Mouse (Mus musculus): Measurements from ENCODE around the gene Clybl. TPM values are rescaled to one million over a fixed set of nuclear protein-coding genes. Genes with fewer than 3 reads are reported as not detected.

Gene Clybl
- polyA plus RNA-seq, 1 experiment, result 66.7 TPM

- TF ChIP-seq CTCF (conservative IDR thresholded peaks at IDR 0.05; ENCODE audit: insufficient read depth, insufficient read length, low read depth, low read length), result no peak
- TF ChIP-seq POLR2A (IDR thresholded peaks at IDR 0.05; ENCODE audit: low read depth, low read length), result no peak
- Histone ChIP-seq H3K4me1 (ENCODE audit: control insufficient read depth, insufficient read depth, low read length) (no peaks in the 10 kb centered on the region), H3K27me3 (replicated peaks; ENCODE audit: control insufficient read depth, insufficient read depth, low read length) (no peaks in the 10 kb centered on the region), H3K4me3 (ENCODE audit: insufficient read depth, low read depth, low read length) (no peak overlapping the region), H3K36me3 (ENCODE audit: control insufficient read depth, insufficient read depth, low read length) (no peaks in the 10 kb centered on the region), H3K27ac (ENCODE audit: insufficient read depth, low read depth, low read length) (no peak overlapping the region)
- no peak for DNase-seq
- 92% methylated on average over 17 of the region's 17 CpGs for WGBS
These were observed 205.0 kb downstream of the Clybl start for GRCm38 (mm10) chr14:122386281-122387130.

DNA sequence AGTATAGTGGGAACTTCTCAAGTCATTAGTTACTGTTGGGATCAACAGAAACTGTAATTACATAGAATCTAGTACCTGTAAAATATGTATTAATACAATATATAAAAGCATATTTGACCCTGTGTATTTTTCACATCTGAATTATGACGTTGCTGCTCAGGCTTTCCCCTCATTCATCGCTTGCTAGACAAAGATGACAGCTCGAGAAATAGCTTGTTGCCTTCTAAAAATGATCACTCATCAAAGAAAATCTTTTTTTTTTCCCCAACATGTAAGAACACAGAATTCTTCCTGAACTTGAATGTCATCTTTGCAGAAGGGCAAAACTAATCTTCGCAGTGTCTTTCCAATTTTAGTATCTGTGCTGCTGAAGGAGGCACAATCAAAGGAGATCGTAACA, 206.3 kb downstream of the Clybl start:
- no peak for TF ChIP-seq POLR2A (IDR thresholded peaks at IDR 0.05; ENCODE audit: low read depth, low read length)
- TF ChIP-seq CTCF (conservative IDR thresholded peaks at IDR 0.05; ENCODE audit: insufficient read depth, insufficient read length, low read depth, low read length), result no peak
- DNase-seq, result no peak
- WGBS, result 91% methylated on average over 5 of the region's 5 CpGs
- Histone ChIP-seq H3K27me3 (replicated peaks; ENCODE audit: control insufficient read depth, insufficient read depth, low read length) (no peaks in the 10 kb centered on the region), H3K4me1 (ENCODE audit: control insufficient read depth, insufficient read depth, low read length) (no peaks in the 10 kb centered on the region), H3K27ac (ENCODE audit: insufficient read depth, low read depth, low read length) (no peak overlapping the region), H3K4me3 (ENCODE audit: insufficient read depth, low read depth, low read length) (no peak overlapping the region), H3K36me3 (ENCODE audit: control insufficient read depth, insufficient read depth, low read length) (no peaks in the 10 kb centered on the region)

GRCm38 (mm10) chr14:122388431-122389031, 207.0 kb downstream of the Clybl start:
- Histone ChIP-seq H3K27me3 (replicated peaks; ENCODE audit: control insufficient read depth, insufficient read depth, low read length) (no peaks in the 10 kb centered on the region), H3K4me1 (ENCODE audit: control insufficient read depth, insufficient read depth, low read length) (no peaks in the 10 kb centered on the region), H3K4me3 (ENCODE audit: insufficient read depth, low read depth, low read length) (no peak overlapping the region), H3K27ac (ENCODE audit: insufficient read depth, low read depth, low read length) (no peak overlapping the region), H3K36me3 (ENCODE audit: control insufficient read depth, insufficient read depth, low read length) (no peaks in the 10 kb centered on the region)
- no peak for DNase-seq
- 64% methylated on average over 19 of the region's 19 CpGs for WGBS
- no peak for TF ChIP-seq POLR2A (IDR thresholded peaks at IDR 0.05; ENCODE audit: low read depth, low read length)
- no peak for TF ChIP-seq CTCF (conservative IDR thresholded peaks at IDR 0.05; ENCODE audit: insufficient read depth, insufficient read length, low read depth, low read length)

DNA sequence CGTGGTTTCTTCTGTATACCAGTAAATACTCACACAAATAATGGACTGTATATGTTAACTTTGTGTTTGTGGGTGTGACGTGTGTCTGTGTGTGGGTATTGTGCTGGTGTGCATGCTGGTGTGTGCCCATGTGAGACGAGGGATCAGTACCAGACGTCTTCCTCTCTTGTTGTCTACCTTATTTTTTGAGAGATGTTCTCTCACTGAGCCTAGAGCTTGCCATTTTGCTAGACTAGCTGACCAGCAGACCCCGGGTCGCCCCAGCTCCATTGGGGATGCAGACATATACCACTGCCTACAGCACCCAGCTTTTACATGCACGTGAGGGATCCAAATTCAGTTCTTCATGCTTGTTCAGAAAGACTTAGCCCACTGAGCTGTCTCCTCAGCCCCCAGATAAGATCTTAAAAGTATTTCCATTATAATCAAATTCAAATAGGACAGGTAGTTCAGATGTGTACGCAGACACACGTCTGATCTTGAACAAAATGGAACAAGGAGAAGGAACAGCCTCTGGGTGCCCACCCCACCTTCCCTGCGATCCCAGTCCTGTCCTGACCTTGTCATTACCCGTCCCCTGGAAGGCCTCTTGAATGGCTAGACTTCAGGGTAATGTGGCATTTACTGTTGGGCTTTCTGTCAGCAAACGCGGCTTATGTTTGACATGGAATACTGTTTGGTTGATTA, 208.3 kb downstream of the Clybl start:
- Histone ChIP-seq H3K36me3 (ENCODE audit: control insufficient read depth, insufficient read depth, low read length) (no peaks in the 10 kb centered on the region), H3K4me1 (ENCODE audit: control insufficient read depth, insufficient read depth, low read length) (no peaks in the 10 kb centered on the region), H3K4me3 (ENCODE audit: insufficient read depth, low read depth, low read length) (no peak overlapping the region), H3K27ac (ENCODE audit: insufficient read depth, low read depth, low read length) (no peak overlapping the region), H3K27me3 (replicated peaks; ENCODE audit: control insufficient read depth, insufficient read depth, low read length) (no peaks in the 10 kb centered on the region)
- 91% methylated on average over 13 of the region's 13 CpGs for WGBS
- TF ChIP-seq POLR2A (IDR thresholded peaks at IDR 0.05; ENCODE audit: low read depth, low read length), result no peak
- no peak for DNase-seq

DNA sequence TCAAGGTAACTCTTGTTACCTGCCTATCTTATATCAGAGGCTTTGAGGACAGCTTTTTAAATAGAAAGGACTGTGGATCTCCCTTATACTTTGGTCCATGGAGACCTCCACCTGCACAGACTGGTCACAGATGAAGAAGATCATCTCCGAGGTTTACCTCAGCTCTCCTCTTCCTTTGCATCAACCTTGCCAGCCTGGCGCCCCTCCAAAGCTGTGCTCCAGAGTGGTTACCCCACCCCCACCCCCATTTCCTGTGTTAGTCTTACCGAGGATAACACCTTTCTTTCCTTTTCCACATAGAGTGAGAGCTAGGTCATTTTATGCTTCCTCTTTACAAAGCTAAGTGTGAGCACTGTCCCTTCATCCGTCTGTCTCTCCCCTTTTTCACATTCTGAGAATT, 209.4 kb downstream of the Clybl start:
- Histone ChIP-seq H3K27me3 (replicated peaks; ENCODE audit: control insufficient read depth, insufficient read depth, low read length) (no peaks in the 10 kb centered on the region), H3K27ac (ENCODE audit: insufficient read depth, low read depth, low read length) (no peak overlapping the region), H3K4me1 (ENCODE audit: control insufficient read depth, insufficient read depth, low read length) (no peaks in the 10 kb centered on the region), H3K36me3 (ENCODE audit: control insufficient read depth, insufficient read depth, low read length) (no peaks in the 10 kb centered on the region), H3K4me3 (ENCODE audit: insufficient read depth, low read depth, low read length) (no peak overlapping the region)
- TF ChIP-seq CTCF (conservative IDR thresholded peaks at IDR 0.05; ENCODE audit: insufficient read depth, insufficient read length, low read depth, low read length) (no peak), POLR2A (IDR thresholded peaks at IDR 0.05; ENCODE audit: low read depth, low read length) (no peak)
- WGBS, result 45% methylated on average over 4 of the region's 4 CpGs
- no peak for DNase-seq

DNA sequence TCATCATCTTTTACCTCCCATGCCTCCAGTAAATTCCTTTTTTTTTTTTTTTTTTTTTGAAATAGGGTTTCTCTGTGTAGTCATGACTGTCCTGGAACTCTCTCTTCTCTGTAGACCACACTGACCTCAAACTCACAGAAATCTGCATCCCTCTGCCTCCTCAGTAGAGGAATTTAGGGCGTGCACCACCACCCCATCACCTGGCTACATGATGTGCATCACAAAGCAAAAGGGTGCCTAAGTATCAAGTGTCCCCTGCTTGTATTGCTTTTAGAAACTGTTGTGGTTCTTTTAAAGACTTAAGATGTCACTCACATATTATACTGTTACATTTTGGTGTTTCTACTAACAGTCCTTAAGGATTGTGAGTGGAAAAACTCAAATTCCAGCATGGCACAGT, 211.6 kb downstream of the Clybl start:
- Histone ChIP-seq H3K27me3 (replicated peaks; ENCODE audit: control insufficient read depth, insufficient read depth, low read length) (no peaks in the 10 kb centered on the region), H3K27ac (ENCODE audit: insufficient read depth, low read depth, low read length) (no peak overlapping the region), H3K36me3 (ENCODE audit: control insufficient read depth, insufficient read depth, low read length) (no peaks in the 10 kb centered on the region), H3K4me3 (ENCODE audit: insufficient read depth, low read depth, low read length) (no peak overlapping the region), H3K4me1 (ENCODE audit: control insufficient read depth, insufficient read depth, low read length) (no peaks in the 10 kb centered on the region)
- TF ChIP-seq CTCF (conservative IDR thresholded peaks at IDR 0.05; ENCODE audit: insufficient read depth, insufficient read length, low read depth, low read length) (no peak), POLR2A (IDR thresholded peaks at IDR 0.05; ENCODE audit: low read depth, low read length) (no peak)
- 95% methylated on average over 1 of the region's 1 CpGs for WGBS
- DNase-seq, result no peak

GRCm38 (mm10) chr14:122398676-122399075, 217.2 kb downstream of the Clybl start:
- Histone ChIP-seq H3K27ac (ENCODE audit: insufficient read depth, low read depth, low read length) (no peak overlapping the region), H3K36me3 (ENCODE audit: control insufficient read depth, insufficient read depth, low read length) (no peaks in the 10 kb centered on the region), H3K27me3 (replicated peaks; ENCODE audit: control insufficient read depth, insufficient read depth, low read length) (no peaks in the 10 kb centered on the region), H3K4me1 (ENCODE audit: control insufficient read depth, insufficient read depth, low read length) (no peaks in the 10 kb centered on the region), H3K4me3 (ENCODE audit: insufficient read depth, low read depth, low read length) (no peak overlapping the region)
- no peak for DNase-seq
- TF ChIP-seq CTCF (conservative IDR thresholded peaks at IDR 0.05; ENCODE audit: insufficient read depth, insufficient read length, low read depth, low read length) (no peak), POLR2A (IDR thresholded peaks at IDR 0.05; ENCODE audit: low read depth, low read length) (no peak)
- 65% methylated on average over 4 of the region's 4 CpGs for WGBS
